Mouse (Mus musculus): Measurements from ENCODE around the gene Olfr464.
"Not testable (repeated sequence)": the region's sequence is repeated elsewhere in the genome, so short reads cannot be mapped to it uniquely, and the experiment has no call there.

Olfr464 gene

DNA sequence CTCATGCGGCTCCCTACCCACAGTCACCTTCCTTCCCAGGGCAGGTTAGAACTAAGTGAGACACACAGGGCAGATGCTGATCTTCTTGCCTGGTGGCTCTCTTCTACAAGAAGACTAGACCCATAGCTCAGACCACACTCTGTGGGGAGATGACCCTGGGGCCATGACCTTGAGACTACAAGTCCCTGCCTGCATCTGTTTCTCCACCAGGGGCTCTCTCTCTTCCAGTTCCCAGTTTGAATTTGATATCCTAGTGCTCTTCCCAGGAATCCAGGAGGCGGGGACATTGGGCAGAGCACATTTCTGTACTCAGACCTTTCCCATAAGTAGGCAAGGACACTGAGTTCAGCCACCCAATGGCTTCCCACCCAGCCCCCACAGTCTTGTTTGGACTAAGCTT is 50.7 kb downstream of the Olfr464 start:
- DNase-seq (ENCODE audit: extremely low spot score, low read depth, low spot score): no peak

DNA sequence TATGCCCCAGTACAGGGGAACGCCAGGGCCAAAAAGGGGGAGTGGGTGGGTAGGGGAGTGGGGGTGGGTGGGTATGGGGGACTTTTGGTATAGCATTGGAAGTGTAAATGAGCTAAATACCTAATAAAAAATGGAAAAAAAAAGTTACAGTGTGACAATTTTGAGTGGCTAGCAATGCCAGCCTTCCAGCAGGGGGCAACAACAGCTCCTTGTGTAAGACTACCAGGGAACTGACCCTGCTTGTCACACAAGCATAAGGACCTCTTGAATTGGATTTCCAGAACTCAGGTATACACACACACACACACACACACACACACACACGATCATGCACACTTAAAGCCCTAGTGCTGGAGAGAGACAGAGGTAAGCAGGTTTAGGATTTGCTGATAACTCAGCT is 53.9 kb downstream of the Olfr464 start:
- DNase-seq (ENCODE audit: extremely low spot score, low read depth, low spot score): not testable (repeated sequence)
